Mouse (Mus musculus) brain, adult 2 months (tissue): ENCODE data around the gene Mepe.

Experiments
- DNase-seq: peaks from one replicate; pipeline ENCODE4 v3.0.0; 2011; ENCODE audit warnings: low read depth, low spot score

The Mepe gene

GRCm38 (mm10) chr5:104351874-104352273 is 26.7 kb downstream of the Mepe start:
- no peak for DNase-seq

GRCm38 (mm10) chr5:104357575-104357974 is 32.4 kb downstream of the Mepe start:
- DNase-seq, result no peak

GRCm38 (mm10) chr5:104358592-104358991 is 33.5 kb downstream of the Mepe start:
- peak; percentile 76 for DNase-seq

- DNase-seq, result peak; percentile 37
These were observed 34.1 kb downstream of the Mepe start for GRCm38 (mm10) chr5:104359257-104359656.

GRCm38 (mm10) chr5:104370580-104370979 is 45.5 kb downstream of the Mepe start:
- DNase-seq, result peak; percentile 25

- DNase-seq, result no peak
These were observed 46.2 kb downstream of the Mepe start for GRCm38 (mm10) chr5:104371284-104371683.

GRCm38 (mm10) chr5:104373648-104374307 is 48.6 kb downstream of the Mepe start:
- no peak for DNase-seq

- peak; percentile 23 for DNase-seq
These were observed 49.2 kb downstream of the Mepe start for GRCm38 (mm10) chr5:104374308-104374660.

GRCm38 (mm10) chr5:104375132-104375531 is 50.0 kb downstream of the Mepe start:
- no peak for DNase-seq

GRCm38 (mm10) chr5:104376890-104377289 is 51.8 kb downstream of the Mepe start:
- DNase-seq, result no peak

- no peak for DNase-seq
These were observed 55.4 kb downstream of the Mepe start for GRCm38 (mm10) chr5:104380574-104380973.

- DNase-seq, result no peak
These were observed 56.5 kb downstream of the Mepe start for GRCm38 (mm10) chr5:104381671-104382070.

- no peak for DNase-seq
These were observed 59.4 kb downstream of the Mepe start for GRCm38 (mm10) chr5:104384540-104384939.

- DNase-seq, result no peak
These were observed 60.4 kb downstream of the Mepe start for GRCm38 (mm10) chr5:104385521-104385920.

GRCm38 (mm10) chr5:104386908-104387307 is 61.8 kb downstream of the Mepe start:
- no peak for DNase-seq
